Comparison of ENCODE assay signal across 12 mouse cellular contexts in genomic region chr1:167692683-167693045, GRCm38 (mm10). TPM values are rescaled to one million over a fixed set of nuclear protein-coding genes. Genes with fewer than 3 reads are reported as not detected.
A peak's percentile ranks its signal among the peaks of the same experiment; 100 is the strongest.
DNase-seq lines count a peak whose midpoint lies in the region; ATAC-seq and TF ChIP-seq lines count a peak whose summit lies in the region.
"Had no signal": no experiment of that assay in that cellular context is flagged by ENCODE, and none has a peak within 500 bp of the region (broad histone marks: within the 10 kb centered on the region; RNA-seq: fewer than 3 reads in every experiment).

No protein-coding gene starts in this region.

- H3K36me3 ChIP-seq in E14TG2a.4 (ENCODE audit: insufficient read depth, low read length), result no peaks in the 10 kb centered on the region
- H3K36me3 ChIP-seq in forebrain, embryonic 12.5 days (replicated peaks), result no peaks in the 10 kb centered on the region
- H3K36me3 ChIP-seq: neural tube, embryonic 13.5 days had no signal

- peaks cover 7% of the 10 kb centered on the region; the same call in 1 of the 2 replicates for H3K9me3 ChIP-seq in E14TG2a.4 (ENCODE audit: low read length)
- no peaks in the 10 kb centered on the region for H3K9me3 ChIP-seq in forebrain, embryonic 12.5 days
- H3K9me3 ChIP-seq: neural tube, embryonic 13.5 days had no signal

- peaks cover 32% of the 10 kb centered on the region for H3K4me1 ChIP-seq in E14TG2a.4 (replicated peaks; ENCODE audit: low read depth, low read length)
- H3K4me1 ChIP-seq in forebrain, embryonic 12.5 days, result peaks cover 29% of the 10 kb centered on the region

- H3K4me2 ChIP-seq in forebrain, embryonic 12.5 days, result peak overlapping the region; percentile 38

- H3K27me3 ChIP-seq in E14TG2a.4 (ENCODE audit: insufficient read depth, low read length), result peaks cover 88% of the 10 kb centered on the region
- H3K27me3 ChIP-seq in forebrain, embryonic 12.5 days, result peaks cover 90% of the 10 kb centered on the region

- 1% methylated on average over 7 of the region's 7 CpGs for WGBS in forebrain, embryonic 12.5 days

- ATAC-seq in forebrain, embryonic 12.5 days (ENCODE audit: low FRiP score), result no peak
- ATAC-seq: intestine, embryonic 16.5 days had no signal

- no peak for TF ChIP-seq CTCF in E14TG2a.4 (conservative IDR thresholded peaks at IDR 0.05; ENCODE audit: low read length)

- no peak overlapping the region for H3K9ac ChIP-seq in forebrain, embryonic 12.5 days
- H3K9ac ChIP-seq: neural tube, embryonic 13.5 days had no signal

- H3K27ac ChIP-seq in forebrain, embryonic 12.5 days, result no peak overlapping the region
- H3K27ac ChIP-seq: layer of hippocampus, adult 2 months; neural tube, embryonic 13.5 days had no signal

- H3K4me3 ChIP-seq in E14TG2a.4 (replicated peaks; ENCODE audit: low read length), result peak overlapping the region; percentile 60
- peak overlapping the region; percentile 5 for H3K4me3 ChIP-seq in forebrain, embryonic 12.5 days (replicated peaks)
- H3K4me3 ChIP-seq: layer of hippocampus, adult 2 months; neural tube, embryonic 13.5 days had no signal

- peak; percentile 3 to 23 for DNase-seq in cerebellum, postnatal 10 days
- DNase-seq in cerebellum, adult 18-20 months, result no peak
- peak; percentile 26 for DNase-seq in mesoderm, embryonic 11.5 days (ENCODE audit: low read depth, low spot score)
- no peak for DNase-seq in layer of hippocampus, postnatal 25 days (ENCODE audit: extremely low spot score in 1 of 2, low spot score in 1 of 2)
- no peak for DNase-seq in kidney, adult 11 months
- DNase-seq in adrenal gland, adult 18-20 months (ENCODE audit: low spot score in 2 of 2), result no peak
- DNase-seq: liver had no signal

RNA-seq across cellular contexts. Expression of gene Lmx1a, which starts 3.6 kb away (rescaled TPM):
- 7.0 and 7.7 TPM in 2 replicates for polyA plus RNA-seq in forebrain, embryonic 12.5 days (2016; fragmentation: Nextera tagmentation; extraction: Ambion mirVana)
- under 1 TPM; 0.07 to 0.09 TPM for total RNA-seq in layer of hippocampus, postnatal 25 days (2021)
- not detected for total RNA-seq in adrenal gland, adult 18-20 months (2021)

Comparison
In these comparisons a context has a peak if more than half of its experiments do, and no peak if none do; other contexts are left out.
1. DNase-seq: peak in cerebellum, postnatal 10 days (2 of 2) and mesoderm, embryonic 11.5 days (single experiment); none in cerebellum, adult 18-20 months (0 of 2), layer of hippocampus, postnatal 25 days (0 of 2), kidney, adult 11 months (single experiment) and adrenal gland, adult 18-20 months (0 of 2).